Mouse (Mus musculus): ENCODE results near the gene Ift20. TPM values are rescaled to one million over a fixed set of nuclear protein-coding genes. Genes with fewer than 3 reads are reported as not detected.

The Ift20 gene
- polyA plus RNA-seq, 1 experiment = 53.9 TPM

GRCm38 (mm10) chr11:78549491-78549987 is 13.4 kb downstream of the Ift20 start:
- Histone ChIP-seq H3K27me3 (ENCODE audit: control insufficient read depth, insufficient read depth, insufficient read length) (no peaks in the 10 kb centered on the region), H3K4me3 (peak overlapping the region; percentile 63), H3K4me2 (ENCODE audit: low read depth) (peak overlapping the region; percentile 82), H3ac (ENCODE audit: control insufficient read depth, insufficient read length) (peak overlapping the region; percentile 43), H3K36me3 (ENCODE audit: control insufficient read depth, insufficient read depth) (peaks cover 13% of the 10 kb centered on the region), H3K79me2 (ENCODE audit: control insufficient read depth, insufficient read depth) (peaks cover 58% of the 10 kb centered on the region)
- TF ChIP-seq E2F4 (IDR thresholded peaks at IDR 0.05; ENCODE audit: insufficient read depth) (no peak), CEBPB (IDR thresholded peaks at IDR 0.05; ENCODE audit: insufficient read depth, poor library complexity, severe bottlenecking) (no peak)

- Histone ChIP-seq H3K79me2 (ENCODE audit: control insufficient read depth, insufficient read depth) (peaks cover 49% of the 10 kb centered on the region), H3K36me3 (ENCODE audit: control insufficient read depth, insufficient read depth) (peaks cover 8% of the 10 kb centered on the region), H3K4me3 (peak within 1 kb of the TSS; percentile 63), H3ac (ENCODE audit: control insufficient read depth, insufficient read length) (peak within 1 kb of the TSS; percentile 43), H3K27me3 (ENCODE audit: control insufficient read depth, insufficient read depth, insufficient read length) (no peaks in the 10 kb centered on the region), H3K4me2 (ENCODE audit: low read depth) (peak within 1 kb of the TSS; percentile 82)
- peak; percentile 75 for TF ChIP-seq SRF (IDR thresholded peaks at IDR 0.05; ENCODE audit: control insufficient read depth, insufficient read length, low read depth)
- TF ChIP-seq USF1 (IDR thresholded peaks at IDR 0.05; ENCODE audit: low read depth) = peak; percentile 77
- TF ChIP-seq TCF3 (IDR thresholded peaks at IDR 0.05; ENCODE audit: insufficient read length, low read depth) = no peak
- no peak for TF ChIP-seq CEBPB (IDR thresholded peaks at IDR 0.05; ENCODE audit: insufficient read depth, poor library complexity, severe bottlenecking)
- TF ChIP-seq MYOG (IDR thresholded peaks at IDR 0.05; ENCODE audit: control insufficient read depth in 1 of 3, insufficient read depth in 1 of 3, insufficient read length in 2 of 3, low read depth in 2 of 3) = peak in 1 of 3 experiments; percentile 26
- peak in 1 of 3 experiments; percentile 11 for TF ChIP-seq MYOD1 (IDR thresholded peaks at IDR 0.05; ENCODE audit: control insufficient read depth in 1 of 3, insufficient read length in 2 of 3, low read depth in 2 of 3)
- TF ChIP-seq POLR2A (IDR thresholded peaks at IDR 0.05; ENCODE audit: insufficient read length, low read depth) = peak; percentile 90
- TF ChIP-seq E2F4 (IDR thresholded peaks at IDR 0.05; ENCODE audit: insufficient read depth) = peak; percentile 76
- TF ChIP-seq TCF12 (IDR thresholded peaks at IDR 0.05; ENCODE audit: insufficient read depth, poor library complexity, severe bottlenecking) = no peak
- no peak for TF ChIP-seq MAX (IDR thresholded peaks at IDR 0.05; ENCODE audit: low read depth)
- peak; percentile 85 for TF ChIP-seq POLR2AphosphoS2 (IDR thresholded peaks at IDR 0.05; ENCODE audit: insufficient read length, low read depth)
These were observed 14.3 kb downstream of the Ift20 start, which contains the start of gene Tmem97 for GRCm38 (mm10) chr11:78550168-78551058. Gene Tmem97 (minus strand): TSS chr11:78550777.

GRCm38 (mm10) chr11:78551059-78551398 is 14.9 kb downstream of the Ift20 start:
- peak overlapping the region; percentile 63 for H3K4me3 ChIP-seq
- H3K4me2 ChIP-seq (ENCODE audit: low read depth) = peak overlapping the region; percentile 82

GRCm38 (mm10) chr11:78555623-78556022 is 19.5 kb downstream of the Ift20 start:
- H3K79me2 ChIP-seq (ENCODE audit: control insufficient read depth, insufficient read depth) = no peaks in the 10 kb centered on the region
- no peak overlapping the region for H3K4me2 ChIP-seq (ENCODE audit: low read depth)
- TF ChIP-seq MYOG (IDR thresholded peaks at IDR 0.05; ENCODE audit: control insufficient read depth in 1 of 3, insufficient read depth in 1 of 3, insufficient read length in 2 of 3, low read depth in 2 of 3) (peak in 1 of 3 experiments; percentile 31), TCF12 (IDR thresholded peaks at IDR 0.05; ENCODE audit: insufficient read depth, poor library complexity, severe bottlenecking) (no peak)

More at GRCm38 (mm10) chr11:78551059-78551398, 14.9 kb downstream of the Ift20 start:
- Histone ChIP-seq H3K27me3 (ENCODE audit: control insufficient read depth, insufficient read depth, insufficient read length) (no peaks in the 10 kb centered on the region), H3K79me2 (ENCODE audit: control insufficient read depth, insufficient read depth) (peaks cover 43% of the 10 kb centered on the region), H3K36me3 (ENCODE audit: control insufficient read depth, insufficient read depth) (peaks cover 5% of the 10 kb centered on the region), H3ac (ENCODE audit: control insufficient read depth, insufficient read length) (no peak overlapping the region)
- TF ChIP-seq TCF12 (IDR thresholded peaks at IDR 0.05; ENCODE audit: insufficient read depth, poor library complexity, severe bottlenecking) = no peak
- no peak for TF ChIP-seq E2F4 (IDR thresholded peaks at IDR 0.05; ENCODE audit: insufficient read depth)
- no peak for TF ChIP-seq MAX (IDR thresholded peaks at IDR 0.05; ENCODE audit: low read depth)
- no peak for TF ChIP-seq POLR2AphosphoS2 (IDR thresholded peaks at IDR 0.05; ENCODE audit: insufficient read length, low read depth)
- no peak for TF ChIP-seq SRF (IDR thresholded peaks at IDR 0.05; ENCODE audit: control insufficient read depth, insufficient read length, low read depth)
- no peak for TF ChIP-seq MYOD1 (IDR thresholded peaks at IDR 0.05; ENCODE audit: control insufficient read depth in 1 of 3, insufficient read length in 2 of 3, low read depth in 2 of 3)
- TF ChIP-seq POLR2A (IDR thresholded peaks at IDR 0.05; ENCODE audit: insufficient read length, low read depth) = no peak
- no peak for TF ChIP-seq REST (IDR thresholded peaks at IDR 0.05; ENCODE audit: insufficient read depth, insufficient read length)
- TF ChIP-seq TCF3 (IDR thresholded peaks at IDR 0.05; ENCODE audit: insufficient read length, low read depth) = no peak
- TF ChIP-seq MYOG (IDR thresholded peaks at IDR 0.05; ENCODE audit: control insufficient read depth in 1 of 3, insufficient read depth in 1 of 3, insufficient read length in 2 of 3, low read depth in 2 of 3) = no peak
- no peak for TF ChIP-seq USF1 (IDR thresholded peaks at IDR 0.05; ENCODE audit: low read depth)
- no peak for TF ChIP-seq CEBPB (IDR thresholded peaks at IDR 0.05; ENCODE audit: insufficient read depth, poor library complexity, severe bottlenecking)

GRCm38 (mm10) chr11:78556070-78556469 is 19.9 kb downstream of the Ift20 start:
- Histone ChIP-seq H3ac (ENCODE audit: control insufficient read depth, insufficient read length) (no peak overlapping the region), H3K27me3 (ENCODE audit: control insufficient read depth, insufficient read depth, insufficient read length) (no peaks in the 10 kb centered on the region), H3K79me2 (ENCODE audit: control insufficient read depth, insufficient read depth) (no peaks in the 10 kb centered on the region), H3K4me2 (ENCODE audit: low read depth) (no peak overlapping the region), H3K4me3 (no peak overlapping the region), H3K36me3 (ENCODE audit: control insufficient read depth, insufficient read depth) (no peaks in the 10 kb centered on the region)
- TF ChIP-seq USF1 (IDR thresholded peaks at IDR 0.05; ENCODE audit: low read depth) (no peak), TCF3 (IDR thresholded peaks at IDR 0.05; ENCODE audit: insufficient read length, low read depth) (no peak), TCF12 (IDR thresholded peaks at IDR 0.05; ENCODE audit: insufficient read depth, poor library complexity, severe bottlenecking) (no peak), POLR2AphosphoS2 (IDR thresholded peaks at IDR 0.05; ENCODE audit: insufficient read length, low read depth) (no peak), MAX (IDR thresholded peaks at IDR 0.05; ENCODE audit: low read depth) (no peak), SRF (IDR thresholded peaks at IDR 0.05; ENCODE audit: control insufficient read depth, insufficient read length, low read depth) (no peak), MYOG (IDR thresholded peaks at IDR 0.05; ENCODE audit: control insufficient read depth in 1 of 3, insufficient read depth in 1 of 3, insufficient read length in 2 of 3, low read depth in 2 of 3) (no peak), CEBPB (IDR thresholded peaks at IDR 0.05; ENCODE audit: insufficient read depth, poor library complexity, severe bottlenecking) (no peak)

More at GRCm38 (mm10) chr11:78555623-78556022, 19.5 kb downstream of the Ift20 start:
- H3ac ChIP-seq (ENCODE audit: control insufficient read depth, insufficient read length) = no peak overlapping the region
- H3K4me3 ChIP-seq = no peak overlapping the region
- no peaks in the 10 kb centered on the region for H3K27me3 ChIP-seq (ENCODE audit: control insufficient read depth, insufficient read depth, insufficient read length)
- H3K36me3 ChIP-seq (ENCODE audit: control insufficient read depth, insufficient read depth) = no peaks in the 10 kb centered on the region

Measured in myocyte (in vitro differentiated cells).